8 mouse cellular contexts compared by ENCODE assay signal in the genomic region with DNA sequence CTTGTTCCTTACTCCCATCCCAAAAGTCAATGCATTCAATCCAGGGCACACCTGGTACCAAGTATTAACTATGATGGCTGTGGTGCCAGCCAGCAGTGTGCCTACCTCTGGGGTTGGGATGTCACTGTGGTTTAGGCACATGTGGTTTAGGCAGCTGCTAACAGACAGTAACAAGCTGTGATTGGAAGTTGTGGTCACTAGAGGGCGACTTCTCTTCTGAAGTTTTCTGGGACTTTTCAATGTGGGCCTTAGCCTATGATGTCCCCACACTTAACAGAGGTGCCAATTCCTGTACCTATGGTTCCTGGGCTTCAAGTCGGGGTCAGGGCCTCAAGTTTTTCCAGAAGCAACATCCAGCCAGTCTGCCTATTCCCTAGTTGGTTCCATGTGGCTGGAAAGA. TPM values are rescaled to one million over a fixed set of nuclear protein-coding genes. Genes with fewer than 3 reads are reported as not detected.
A peak's percentile ranks its signal among the peaks of the same experiment; 100 is the strongest.
DNase-seq lines count a peak whose midpoint lies in the region; TF ChIP-seq lines count a peak whose summit lies in the region.

No protein-coding gene starts in this region.

- H3K4me1 ChIP-seq in bone marrow macrophage, adult 2 months (ENCODE audit: control insufficient read depth, insufficient read depth, low read length) = no peaks in the 10 kb centered on the region

- no peak overlapping the region for H3K27ac ChIP-seq in bone marrow macrophage, adult 2 months (ENCODE audit: insufficient read depth, low read depth, low read length)

- peak; percentile 32; the same call in 1 of the 2 replicates for TF ChIP-seq CTCF in bone marrow macrophage, adult 2 months (IDR thresholded peaks at IDR 0.05; ENCODE audit: low read depth, low read length)

- no peak for TF ChIP-seq POLR2A in bone marrow macrophage, adult 2 months (IDR thresholded peaks at IDR 0.05; ENCODE audit: borderline replicate concordance, low read depth, low read length)

- peak; percentile 33 to 52 for DNase-seq in cerebellum, postnatal 14 days
- DNase-seq in cerebellum, adult 9-11 months = no peak
- DNase-seq in left cerebral cortex, adult 18-20 months (ENCODE audit: low spot score in 2 of 2) = peak; percentile 30 to 50
- DNase-seq in left cerebral cortex, adult 8-10 months (ENCODE audit: low spot score in 2 of 2) = no peak
- peak; percentile 56 for DNase-seq in kidney, postnatal 14 days
- peak; percentile 57 for DNase-seq in naive thymus-derived CD4-positive, alpha-beta T cell, adult 2 months (ENCODE audit: low read depth)
- DNase-seq in ovary, postnatal 36 days (ENCODE audit: low spot score) = no peak

- no peak overlapping the region for H3K4me3 ChIP-seq in bone marrow macrophage, adult 2 months (ENCODE audit: insufficient read depth, low read length)

RNA-seq across cellular contexts. Expression of gene Kcnq1, which starts 45.0 kb away (rescaled TPM):
- under 1 TPM; 0.30 to 0.54 TPM for total RNA-seq in left cerebral cortex, adult 18-20 months (2021)
- 1 to 10 TPM in 2 of 4 experiments, under 1 TPM in 2; 0.21 to 1.1 (median 0.86) TPM for total RNA-seq in left cerebral cortex, adult 8-10 months (2022)
- not detected in 2 replicates for polyA plus RNA-seq in bone marrow macrophage, adult 2 months (2012; ENCODE audit: insufficient read depth, insufficient read length, missing spikeins)

RNA-seq across cellular contexts. Expression of gene Trpm5, which starts 56.7 kb away (rescaled TPM):
- not detected for total RNA-seq in left cerebral cortex, adult 18-20 months (2021)
- total RNA-seq in left cerebral cortex, adult 8-10 months (2022) = not detected
- not detected in 2 replicates for polyA plus RNA-seq in bone marrow macrophage, adult 2 months (2012; ENCODE audit: insufficient read depth, insufficient read length, missing spikeins)

Comparison
In these comparisons a context has a peak if more than half of its experiments do, and no peak if none do; other contexts are left out.
1. DNase-seq: peak in cerebellum, postnatal 14 days (2 of 2), left cerebral cortex, adult 18-20 months (2 of 2), kidney, postnatal 14 days (single experiment) and naive thymus-derived CD4-positive, alpha-beta T cell, adult 2 months (single experiment); none in cerebellum, adult 9-11 months (single experiment), left cerebral cortex, adult 8-10 months (0 of 2) and ovary, postnatal 36 days (single experiment).